In the genomic region with DNA sequence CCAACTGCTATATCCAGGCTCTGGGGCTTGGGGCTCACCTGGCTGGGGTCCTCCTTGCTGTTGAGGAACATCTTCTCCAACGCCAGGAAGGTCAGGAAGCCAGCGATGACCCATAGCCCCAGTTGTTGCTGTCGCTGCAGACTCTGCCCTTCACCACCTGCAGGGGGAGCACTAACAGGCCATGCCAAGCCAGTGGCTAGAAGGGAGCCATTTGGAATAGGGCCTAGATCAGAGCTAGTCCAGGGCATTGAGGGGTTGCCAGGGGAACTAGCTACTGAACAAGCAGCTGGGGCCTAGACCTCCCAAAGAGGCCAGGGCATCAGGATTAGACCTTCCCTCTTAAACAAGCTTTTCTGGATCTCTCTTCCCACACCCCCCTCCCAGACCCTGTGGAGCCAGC, we compare ENCODE assay signal across 8 mouse cellular contexts. TPM values are rescaled to one million over a fixed set of nuclear protein-coding genes. Genes with fewer than 3 reads are reported as not detected.
A peak's percentile ranks its signal among the peaks of the same experiment; 100 is the strongest.
DNase-seq lines count a peak whose midpoint lies in the region; ATAC-seq and TF ChIP-seq lines count a peak whose summit lies in the region.
"Had no signal": no experiment of that assay in that cellular context is flagged by ENCODE, and none has a peak within 500 bp of the region (broad histone marks: within the 10 kb centered on the region; RNA-seq: fewer than 3 reads in every experiment).

No protein-coding gene starts in this region.

- no peak overlapping the region for H3K4me3 ChIP-seq in kidney, embryonic 14.5 days (ENCODE audit: low read length)
- no peak overlapping the region for H3K4me3 ChIP-seq in gastrocnemius, adult 2 months
- no peak overlapping the region for H3K4me3 ChIP-seq in liver, postnatal 0 days (ENCODE audit: low read depth, low read length)
- H3K4me3 ChIP-seq: embryonic facial prominence, embryonic 13.5 days had no signal

- H3K36me3 ChIP-seq in kidney, embryonic 14.5 days (ENCODE audit: control insufficient read depth, insufficient read depth, low read length) = peaks cover 42% of the 10 kb centered on the region
- H3K36me3 ChIP-seq in liver, postnatal 0 days (replicated peaks; ENCODE audit: insufficient read depth, low read length) = peaks cover 30% of the 10 kb centered on the region

- peak; percentile 83 for TF ChIP-seq CTCF in gastrocnemius, adult 2 months (IDR thresholded peaks at IDR 0.05)
- peak; percentile 89 for TF ChIP-seq CTCF in liver, postnatal 0 days (IDR thresholded peaks at IDR 0.05; ENCODE audit: low read depth)

- H3K27ac ChIP-seq in kidney, embryonic 14.5 days (ENCODE audit: low read depth, low read length) = no peak overlapping the region
- H3K27ac ChIP-seq in gastrocnemius, adult 2 months = peak overlapping the region; percentile 16; the same call in 1 of the 2 replicates
- no peak overlapping the region for H3K27ac ChIP-seq in liver, postnatal 0 days (ENCODE audit: low read depth)
- H3K27ac ChIP-seq: embryonic facial prominence, embryonic 13.5 days had no signal

- no peak for ATAC-seq in kidney, embryonic 14.5 days (ENCODE audit: low FRiP score, low TSS enrichment)
- ATAC-seq in liver, postnatal 0 days = no peak

- 57% methylated on average over 3 of the region's 3 CpGs for WGBS in kidney, embryonic 14.5 days
- WGBS in liver, postnatal 0 days (ENCODE audit: insufficient replicate concordance) = 31% methylated on average over 3 of the region's 3 CpGs

- peaks cover 7% of the 10 kb centered on the region; the same call in 1 of the 2 replicates for H3K4me1 ChIP-seq in kidney, embryonic 14.5 days (ENCODE audit: control insufficient read depth, insufficient read depth, low read length)
- H3K4me1 ChIP-seq in liver, postnatal 0 days (ENCODE audit: insufficient read depth) = peaks cover 21% of the 10 kb centered on the region

- intact Hi-C loops in gastrocnemius, adult 2 months (cut with DNase I) = no loop called here

- TF ChIP-seq EP300 in liver, postnatal 0 days (IDR thresholded peaks at IDR 0.05; ENCODE audit: low read depth) = no peak

- peak; percentile 53 for DNase-seq in kidney, adult 18-20 months
- DNase-seq in CD4-positive helper T cell, adult 2 months (ENCODE audit: low read depth, low spot score) = peak; percentile 40
- peak; percentile 70 for DNase-seq in adipocyte (ENCODE audit: low spot score)
- DNase-seq in gastrocnemius, adult 2 months = peak; percentile 79
- DNase-seq in liver, postnatal 0 days = peak; percentile 66
- DNase-seq in urinary bladder, postnatal 25 days (ENCODE audit: low spot score) = no peak

- H3K9ac ChIP-seq in kidney, embryonic 14.5 days (ENCODE audit: low read depth, low read length) = no peak overlapping the region; the same call in 1 of the 2 replicates
- no peak overlapping the region for H3K9ac ChIP-seq in liver, postnatal 0 days (replicated peaks)
- H3K9ac ChIP-seq: embryonic facial prominence, embryonic 13.5 days had no signal

- H3K4me2 ChIP-seq in kidney, embryonic 14.5 days (replicated peaks; ENCODE audit: low read depth, low read length) = no peak overlapping the region
- no peak overlapping the region for H3K4me2 ChIP-seq in liver, postnatal 0 days (ENCODE audit: low read depth, low read length)
- H3K4me2 ChIP-seq: embryonic facial prominence, embryonic 13.5 days had no signal

- no peaks in the 10 kb centered on the region for H3K27me3 ChIP-seq in kidney, embryonic 14.5 days (ENCODE audit: control insufficient read depth, insufficient read depth, low read length)
- no peaks in the 10 kb centered on the region for H3K27me3 ChIP-seq in liver, postnatal 0 days (ENCODE audit: insufficient read depth, low read length)
- H3K27me3 ChIP-seq: embryonic facial prominence, embryonic 13.5 days had no signal

- no peaks in the 10 kb centered on the region for H3K9me3 ChIP-seq in kidney, embryonic 14.5 days (ENCODE audit: control insufficient read depth, low read length)
- H3K9me3 ChIP-seq in liver, postnatal 0 days (ENCODE audit: low read length) = no peaks in the 10 kb centered on the region
- H3K9me3 ChIP-seq: embryonic facial prominence, embryonic 13.5 days had no signal

RNA-seq across cellular contexts. Expression of gene Slc39a13, which starts 4.7 kb away (rescaled TPM):
- polyA plus RNA-seq in kidney, embryonic 14.5 days (2014; fragmentation: Nextera tagmentation; extraction: Ambion mirVana) = 31.1 and 32.8 TPM in 2 replicates
- total RNA-seq in gastrocnemius, adult 2 months (2021) = 10 to 100 TPM; 18.7 to 22.0 TPM
- polyA plus RNA-seq in liver, postnatal 0 days (2015; fragmentation: Nextera tagmentation; extraction: Ambion mirVana) = 7.2 TPM in 2 replicates

RNA-seq across cellular contexts. Expression of gene Psmc3, which starts 11.7 kb away (rescaled TPM):
- polyA plus RNA-seq in kidney, embryonic 14.5 days (2014; fragmentation: Nextera tagmentation; extraction: Ambion mirVana) = 356 and 399 TPM in 2 replicates
- 100 to 1,000 TPM; 226 to 256 TPM for total RNA-seq in gastrocnemius, adult 2 months (2021)
- 109 and 112 TPM in 2 replicates for polyA plus RNA-seq in liver, postnatal 0 days (2015; fragmentation: Nextera tagmentation; extraction: Ambion mirVana)

RNA-seq across cellular contexts. Expression of gene Spi1, which starts 16.6 kb away (rescaled TPM):
- 2.2 and 3.7 TPM in 2 replicates for polyA plus RNA-seq in kidney, embryonic 14.5 days (2014; fragmentation: Nextera tagmentation; extraction: Ambion mirVana)
- total RNA-seq in gastrocnemius, adult 2 months (2021) = 1 to 10 TPM in 1 of 2 experiments, under 1 TPM in 1; 0.87 to 1.2 TPM
- 31.7 and 35.5 TPM in 2 replicates for polyA plus RNA-seq in liver, postnatal 0 days (2015; fragmentation: Nextera tagmentation; extraction: Ambion mirVana)

RNA-seq across cellular contexts. Expression of gene Rapsn, which starts 30.1 kb away (rescaled TPM):
- 0.74 and 2.0 TPM in 2 replicates for polyA plus RNA-seq in kidney, embryonic 14.5 days (2014; fragmentation: Nextera tagmentation; extraction: Ambion mirVana)
- total RNA-seq in gastrocnemius, adult 2 months (2021) = 10 to 100 TPM; 28.3 to 30.2 TPM
- 1.6 and 1.8 TPM in 2 replicates for polyA plus RNA-seq in liver, postnatal 0 days (2015; fragmentation: Nextera tagmentation; extraction: Ambion mirVana)

RNA-seq across cellular contexts. Expression of gene Mybpc3, which starts 52.4 kb away (rescaled TPM):
- not detected in 2 replicates for polyA plus RNA-seq in kidney, embryonic 14.5 days (2014; fragmentation: Nextera tagmentation; extraction: Ambion mirVana)
- under 1 TPM in 1 of 2 experiments, not detected in 1; 0.06 TPM for total RNA-seq in gastrocnemius, adult 2 months (2021)
- polyA plus RNA-seq in liver, postnatal 0 days (2015; fragmentation: Nextera tagmentation; extraction: Ambion mirVana) = 0.04 TPM in 2 replicates
